Mouse (Mus musculus) fat pad, adult 2 months (tissue): ENCODE measurements around the gene Meis1.

ENCODE experiments used
- DNase-seq: peaks from one replicate; pipeline ENCODE4 v3.0.0-alpha.2; 2011; ENCODE audit warnings: low read depth, low spot score; ENCODE audit errors: extremely low read depth

Meis1 gene

GRCm38 (mm10) chr11:18878748-18879455 is 139.9 kb downstream of the Meis1 start:
- DNase-seq = no peak

GRCm38 (mm10) chr11:18878016-18878415 is 140.8 kb downstream of the Meis1 start:
- no peak for DNase-seq

DNA sequence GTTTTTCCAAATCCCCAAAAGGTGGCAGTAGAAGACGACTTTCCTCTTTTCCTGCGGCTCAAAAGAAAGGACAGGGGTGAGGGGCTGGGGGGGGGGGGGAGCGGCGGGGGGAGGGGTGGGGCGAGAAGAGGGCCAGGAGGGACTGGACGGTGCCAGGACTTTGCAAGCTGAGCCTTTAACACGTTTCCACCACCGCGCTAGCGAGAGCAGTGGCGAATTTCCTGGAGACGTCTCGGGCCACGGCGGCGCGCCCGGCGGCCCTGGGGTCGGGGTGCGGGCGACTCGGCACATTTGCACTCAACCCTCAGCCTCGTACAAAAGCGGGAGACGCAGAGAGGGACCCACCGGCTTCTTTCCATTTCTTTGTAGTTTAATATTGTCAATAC is 141.2 kb downstream of the Meis1 start:
- DNase-seq = no peak

DNA sequence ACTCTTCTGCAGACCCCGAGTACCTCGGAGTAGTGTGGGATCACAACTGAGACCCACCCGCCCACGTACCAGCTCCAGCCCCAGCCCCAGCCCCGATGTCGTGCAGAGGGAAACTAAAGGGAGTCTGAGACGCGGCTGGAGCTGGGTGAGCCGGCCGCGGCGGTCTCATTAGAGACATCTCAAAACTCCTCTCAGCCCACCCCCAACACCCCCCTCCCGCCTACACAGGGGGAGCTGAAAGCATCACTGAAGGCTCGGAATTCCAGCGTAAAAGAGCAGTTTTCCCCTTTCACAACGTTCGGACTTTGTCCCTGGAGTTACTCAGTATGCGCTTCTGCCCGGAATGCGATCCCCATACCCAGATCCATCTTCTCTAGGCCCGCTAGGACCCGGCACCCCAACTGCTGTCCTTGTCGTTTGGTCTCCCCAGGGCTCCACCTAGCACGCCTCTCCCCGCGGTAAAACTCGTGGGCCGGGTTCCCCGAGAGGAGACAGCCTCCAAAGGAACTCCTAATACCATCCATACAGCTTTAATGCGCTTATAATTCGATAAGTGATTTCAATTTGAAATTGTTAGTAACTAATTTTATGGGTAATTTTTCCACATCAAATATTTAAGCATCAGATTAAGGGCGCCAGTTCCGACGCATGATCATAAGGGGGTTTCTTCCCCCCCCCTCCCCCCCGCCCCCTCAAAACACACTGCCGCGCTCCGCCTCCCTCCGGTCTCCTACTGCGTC is 141.7 kb downstream of the Meis1 start:
- DNase-seq = no peak

- DNase-seq = no peak
Measured at GRCm38 (mm10) chr11:18875911-18876885, 142.6 kb downstream of the Meis1 start.

- DNase-seq = no peak
Measured at GRCm38 (mm10) chr11:18875001-18875902, 143.5 kb downstream of the Meis1 start.

DNA sequence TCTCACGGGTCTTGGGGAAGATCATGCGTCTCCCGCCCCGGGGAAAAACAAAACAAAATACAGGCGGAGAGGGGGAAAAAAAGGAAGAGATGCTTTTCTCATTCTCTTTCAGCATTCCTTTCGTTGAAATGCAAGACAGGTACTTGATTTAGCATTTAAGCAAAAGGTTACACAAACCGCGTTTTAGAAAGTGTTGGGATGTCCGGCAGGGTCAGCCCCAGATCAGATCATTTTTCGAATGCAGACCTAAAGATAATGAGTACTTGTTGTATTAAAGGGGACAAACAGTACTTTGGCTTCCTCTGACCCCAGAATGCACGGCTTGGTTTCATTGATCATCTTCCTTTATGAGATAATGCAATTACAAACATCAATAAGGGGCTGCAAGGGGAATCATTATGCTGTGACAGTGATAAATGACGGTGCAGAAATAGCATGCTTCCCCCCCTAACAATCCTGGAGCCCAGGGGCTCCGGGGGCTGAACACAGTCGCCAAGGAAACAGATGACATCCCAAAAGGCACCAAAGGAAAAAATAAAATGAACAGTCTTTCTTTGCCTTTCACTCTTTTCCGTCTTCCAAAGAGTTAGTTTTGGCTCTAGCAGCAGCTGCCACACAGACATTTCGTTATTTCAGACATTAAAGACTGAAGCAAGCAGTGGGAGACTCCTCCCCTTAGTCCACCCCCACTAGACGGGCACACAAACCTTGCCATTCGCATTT is 144.3 kb downstream of the Meis1 start:
- no peak for DNase-seq

DNA sequence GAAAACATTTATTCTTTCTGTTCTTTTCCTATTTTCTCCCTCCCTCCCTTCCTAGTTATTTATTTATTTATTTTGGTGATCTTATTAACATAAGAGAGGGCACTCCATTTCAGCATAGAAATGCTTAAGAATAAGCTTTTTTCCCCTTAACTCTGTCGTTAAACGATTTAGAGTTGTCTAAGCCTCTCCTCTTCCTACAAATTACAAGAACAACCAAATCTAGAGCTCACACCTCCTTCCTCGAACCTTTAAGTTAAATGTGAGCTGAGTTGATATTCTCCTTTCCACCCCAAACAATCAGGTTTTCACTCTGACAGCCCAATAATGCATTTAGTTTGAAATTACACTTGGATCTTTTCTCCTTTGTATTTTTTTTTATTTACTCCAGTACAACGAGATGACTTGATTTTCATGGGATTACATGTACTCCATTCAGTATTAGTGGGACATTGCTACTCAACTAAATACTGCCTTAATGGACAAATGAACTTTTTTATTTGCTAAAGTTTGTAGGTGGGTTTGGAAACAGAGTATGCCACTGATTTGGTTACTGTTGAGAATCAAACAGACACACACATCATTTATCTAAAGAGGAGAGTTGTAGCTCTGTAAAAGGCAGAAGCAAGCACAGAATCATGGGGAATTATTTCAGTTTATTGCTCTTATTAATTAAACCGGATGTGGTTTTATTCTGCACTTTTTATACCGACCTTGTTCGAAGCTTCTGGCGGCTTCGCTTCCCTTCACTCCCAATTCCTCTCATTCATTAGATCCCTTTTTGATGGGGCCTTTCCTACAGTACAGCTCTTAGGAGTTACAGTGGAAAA is 145.1 kb downstream of the Meis1 start:
- no peak for DNase-seq

DNA sequence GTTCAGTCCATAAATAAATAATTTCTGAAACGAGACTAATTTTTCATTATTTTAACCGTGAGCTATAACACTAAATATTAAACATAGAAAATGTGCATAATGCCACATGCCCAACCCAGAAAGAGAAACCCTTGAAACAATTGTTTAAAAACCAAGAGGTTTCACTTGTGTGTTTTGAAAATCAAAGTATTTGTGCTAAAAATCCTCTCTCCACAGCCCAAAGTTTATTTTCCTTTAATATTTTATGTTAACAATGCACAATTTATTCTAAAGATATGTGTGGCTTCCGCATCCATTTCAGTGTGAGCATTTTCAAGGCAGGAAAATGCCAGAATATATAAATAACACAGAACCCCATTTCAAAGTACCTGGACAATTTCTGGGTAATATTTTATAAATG is 146.0 kb downstream of the Meis1 start:
- DNase-seq = no peak

DNA sequence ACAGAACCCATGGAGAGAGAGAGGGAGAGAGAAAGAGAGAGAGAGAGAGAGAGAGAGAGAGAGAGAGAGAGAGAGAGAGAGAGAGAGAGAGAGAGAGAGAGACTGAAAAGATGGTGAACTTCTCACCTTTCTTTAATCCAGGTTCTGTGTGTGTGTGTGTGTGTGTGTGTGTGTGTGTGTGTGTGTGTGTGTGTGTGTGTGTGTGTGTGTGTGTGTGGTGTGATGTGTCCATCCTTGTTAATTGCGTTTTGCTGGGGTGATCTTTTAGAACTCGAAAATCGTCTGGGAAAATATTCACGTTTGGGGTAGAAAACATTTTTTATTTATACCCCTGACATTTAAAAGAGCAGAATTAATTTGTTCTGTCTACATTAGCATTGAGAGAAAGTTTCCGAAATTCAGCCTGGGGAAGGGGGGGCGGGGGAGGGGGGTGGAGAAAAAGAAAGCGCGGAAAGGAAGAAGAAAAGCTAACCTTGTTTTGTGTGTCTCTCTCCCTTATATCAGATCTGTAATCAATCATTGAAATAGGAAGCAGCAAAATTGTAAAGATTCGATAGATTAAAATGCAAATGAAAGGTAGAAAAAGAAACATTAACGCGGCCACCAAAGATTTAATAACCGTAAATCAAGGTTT is 146.6 kb downstream of the Meis1 start:
- DNase-seq = no peak

DNA sequence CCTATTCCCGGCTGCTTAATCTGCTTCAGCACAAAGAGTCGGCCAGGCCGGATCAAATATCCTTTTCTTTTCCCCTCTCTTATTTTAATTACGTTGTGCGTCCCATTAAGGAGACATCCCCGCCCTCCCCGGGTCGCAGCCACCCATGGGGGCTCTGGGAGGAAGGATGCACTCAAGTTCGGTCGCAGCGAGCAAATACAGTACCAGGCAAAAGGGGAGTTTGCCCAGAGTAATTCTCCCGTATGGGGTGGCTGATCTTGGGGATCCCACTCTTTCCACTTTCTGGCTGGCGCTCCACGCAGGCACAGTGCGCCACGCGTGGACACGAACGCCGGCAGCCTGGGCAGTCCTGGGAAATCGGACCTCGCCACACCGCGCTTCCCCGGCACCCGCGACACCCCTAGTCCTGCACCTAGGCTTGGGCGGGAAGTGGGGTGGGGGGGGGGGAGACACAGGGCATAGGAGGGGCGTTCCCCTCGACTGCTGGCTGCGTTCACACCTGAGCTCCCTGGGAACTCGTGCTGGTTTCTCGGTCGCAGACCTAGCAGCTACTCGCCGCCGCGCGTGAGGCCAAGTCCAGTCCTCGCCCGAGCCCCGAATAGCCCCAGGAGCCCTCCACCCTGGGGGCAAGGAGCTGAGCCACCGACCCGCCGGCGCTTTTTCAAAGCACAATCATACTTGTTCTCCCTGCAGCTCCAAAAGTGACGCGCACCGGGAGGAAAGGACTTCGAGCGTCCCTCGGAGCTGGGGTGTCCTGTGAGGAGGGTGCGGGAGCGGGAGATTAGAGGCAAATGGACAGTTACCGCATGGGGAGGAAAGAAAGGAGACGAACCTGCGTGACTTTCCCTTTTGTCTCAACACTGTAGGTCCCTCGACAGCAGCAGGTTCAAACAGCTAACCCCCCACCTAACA is 147.4 kb downstream of the Meis1 start:
- DNase-seq = no peak

DNA sequence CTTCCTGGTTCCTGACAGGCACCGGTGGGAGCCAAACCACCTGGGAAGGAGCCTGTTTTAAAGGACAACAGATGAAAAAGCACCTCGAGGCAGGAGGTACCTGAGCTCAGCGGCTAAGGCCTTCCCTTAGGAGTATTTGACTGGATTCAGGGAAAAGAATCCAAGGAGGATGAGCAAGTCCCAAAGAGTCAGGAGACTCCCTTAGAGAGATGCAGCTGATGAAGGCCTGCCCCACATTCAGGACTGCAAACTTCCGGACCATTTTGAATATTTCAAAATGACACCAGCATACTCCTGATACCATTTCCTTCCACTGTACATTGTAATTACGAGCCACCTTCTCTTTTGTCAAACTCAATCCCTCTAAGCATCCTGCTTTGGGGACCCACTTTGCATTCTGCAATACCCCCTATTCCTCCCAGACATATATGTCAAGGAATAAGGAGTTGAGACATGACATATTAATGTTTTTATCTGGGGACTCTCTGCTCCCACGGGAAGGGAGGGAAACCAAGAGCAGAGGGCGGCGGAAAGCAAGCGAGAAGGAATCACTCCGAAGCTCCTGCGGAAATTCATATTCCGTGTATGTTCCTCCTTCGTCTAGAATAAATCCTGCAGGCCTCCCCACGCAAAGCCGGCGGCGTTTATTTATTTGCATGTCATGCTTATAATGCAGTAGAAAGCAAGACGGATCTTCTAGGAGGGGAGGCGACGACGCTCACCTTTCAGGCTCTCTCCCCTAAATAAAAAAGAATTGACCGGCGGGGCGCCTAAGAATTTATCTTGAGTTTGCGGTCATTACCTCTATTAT is 148.5 kb downstream of the Meis1 start:
- no peak for DNase-seq

DNA sequence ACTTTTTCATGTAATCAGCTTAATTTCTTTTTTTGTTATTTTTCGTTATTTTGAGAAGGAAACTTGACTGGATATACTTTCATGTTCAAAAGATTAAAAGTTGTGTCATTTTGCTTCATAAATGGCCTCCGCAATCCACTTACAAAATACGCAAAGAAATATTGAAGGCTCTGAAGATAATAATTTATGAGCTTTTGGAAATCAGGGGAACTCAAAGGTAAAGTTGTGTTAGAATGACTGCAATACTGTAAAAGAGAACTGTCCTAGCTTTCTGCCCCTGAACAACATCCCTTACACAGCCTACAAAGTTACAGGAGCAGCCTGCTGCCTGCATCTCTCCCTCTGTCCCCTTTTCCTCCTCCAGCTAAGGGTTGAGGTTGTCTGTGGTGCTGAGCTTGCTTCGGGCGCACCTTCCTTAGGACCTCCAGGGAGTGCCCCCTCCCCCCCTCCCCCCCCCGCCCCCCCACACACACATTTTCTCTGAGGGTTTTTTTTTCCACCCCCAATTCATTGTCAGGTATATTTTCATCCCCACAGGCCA is 149.3 kb downstream of the Meis1 start:
- DNase-seq = no peak

GRCm38 (mm10) chr11:18867665-18868064 is 151.1 kb downstream of the Meis1 start:
- DNase-seq = no peak

DNA sequence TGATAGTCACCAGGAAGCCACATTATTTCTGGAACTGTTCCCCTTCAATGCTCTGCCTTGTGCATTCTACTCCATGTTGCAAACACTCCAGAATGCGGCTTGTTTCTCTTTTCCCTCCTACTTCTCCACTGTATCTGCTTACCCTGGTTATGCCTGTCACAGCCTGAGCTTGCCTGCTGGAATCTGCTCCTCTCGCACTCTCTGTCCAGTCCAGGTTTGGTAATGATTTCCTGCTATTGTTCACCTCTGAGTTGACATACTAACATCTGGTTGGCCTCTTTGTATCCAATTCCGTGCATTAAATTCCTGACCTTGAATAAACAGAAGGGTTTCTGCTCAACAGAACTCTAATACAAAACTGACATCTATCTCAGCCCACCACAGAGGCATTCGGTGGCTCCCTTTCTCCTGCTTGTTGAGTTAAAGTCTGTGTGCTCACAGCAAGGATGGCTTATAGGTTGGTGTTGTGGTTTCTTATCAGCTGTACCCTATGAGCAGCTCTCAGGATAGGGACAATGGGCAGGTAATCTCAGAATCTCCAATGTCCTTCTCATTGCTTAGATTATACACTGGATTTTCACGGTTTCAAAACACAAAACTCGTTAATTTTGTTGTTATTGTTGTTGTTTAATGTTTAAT is 152.5 kb downstream of the Meis1 start:
- no peak for DNase-seq

DNA sequence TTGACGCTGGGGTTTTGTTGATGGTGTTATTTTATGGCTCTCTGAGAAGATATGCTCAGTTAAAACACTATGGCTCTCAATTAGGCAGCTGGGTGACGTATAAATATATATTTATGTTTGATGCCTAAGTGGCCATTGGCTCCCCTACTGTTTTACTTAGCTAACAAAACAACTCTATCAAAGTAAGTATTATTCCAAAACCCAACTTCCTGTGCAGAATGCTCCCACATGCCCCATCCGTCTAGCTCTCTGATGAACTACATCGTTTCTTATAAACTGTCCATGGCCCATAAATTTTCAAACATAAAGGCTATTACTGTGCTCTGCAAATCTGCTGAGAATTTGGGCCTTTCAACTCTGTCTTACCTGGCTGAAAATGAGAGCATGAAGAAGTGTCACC is 168.0 kb downstream of the Meis1 start:
- no peak for DNase-seq
